Mouse (Mus musculus): ENCODE measurements around the gene Ttc4.

Ttc4 gene

DNA sequence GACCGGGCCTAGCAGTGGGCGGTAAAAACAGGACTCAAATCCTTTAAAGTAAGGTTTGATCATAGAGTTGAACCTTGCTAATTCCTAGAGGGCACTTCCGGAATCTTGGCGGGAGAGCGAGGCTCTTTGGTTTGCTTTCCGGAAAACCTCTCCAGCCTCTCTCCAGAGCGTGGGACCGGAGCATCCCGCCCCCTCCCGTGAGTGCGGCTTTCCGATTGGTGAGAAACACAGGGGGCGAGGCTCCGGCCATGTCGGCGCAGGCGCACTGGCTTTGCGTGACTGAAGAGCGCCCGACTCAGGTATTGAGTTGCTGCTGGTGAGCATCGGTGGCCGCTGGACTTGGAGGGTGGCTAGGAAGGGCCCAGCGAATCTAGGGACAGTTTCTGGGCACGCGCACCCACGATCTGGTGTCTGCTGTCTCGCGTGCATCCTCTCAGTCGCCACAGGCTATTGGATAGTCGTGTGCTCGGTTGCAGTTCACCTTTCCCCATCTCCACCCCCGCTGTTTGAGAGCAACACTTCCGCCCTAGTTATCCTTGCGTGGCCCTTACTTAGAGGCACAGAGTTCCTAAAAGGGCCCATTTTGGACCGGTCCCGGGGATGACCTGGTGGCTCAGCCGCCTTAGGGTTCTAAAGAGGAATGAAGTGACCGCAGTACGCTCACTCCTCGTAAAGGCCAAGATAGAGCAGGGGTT, 27.8 kb downstream of the Ttc4 start, which contains the start of gene Pars2:
Pars2 (plus strand) TSS at position 237 of the 695 bp plus-strand sequence.
- DNase-seq (ENCODE audit: low spot score): peak; percentile 97

DNA sequence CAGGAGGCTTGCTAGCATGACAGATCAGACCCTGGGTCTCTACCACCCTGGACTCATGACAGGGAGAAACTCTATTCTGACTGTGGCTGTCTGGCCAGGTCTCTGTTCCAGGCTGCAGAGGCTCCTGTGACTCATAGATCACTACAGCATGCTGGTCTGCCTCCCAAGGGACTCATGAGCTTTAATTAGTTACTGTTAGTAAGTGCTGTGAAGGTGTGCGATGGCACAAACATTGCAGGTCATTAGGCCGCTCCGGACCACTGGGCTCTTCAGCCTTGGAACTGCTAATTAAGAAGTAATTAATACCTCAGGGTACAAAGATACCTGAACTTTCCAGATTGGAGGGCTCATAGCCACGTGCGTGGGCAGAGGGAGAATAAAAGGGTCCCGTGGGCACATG, 31.6 kb downstream of the Ttc4 start:
- no peak for DNase-seq (ENCODE audit: low spot score)

DNA sequence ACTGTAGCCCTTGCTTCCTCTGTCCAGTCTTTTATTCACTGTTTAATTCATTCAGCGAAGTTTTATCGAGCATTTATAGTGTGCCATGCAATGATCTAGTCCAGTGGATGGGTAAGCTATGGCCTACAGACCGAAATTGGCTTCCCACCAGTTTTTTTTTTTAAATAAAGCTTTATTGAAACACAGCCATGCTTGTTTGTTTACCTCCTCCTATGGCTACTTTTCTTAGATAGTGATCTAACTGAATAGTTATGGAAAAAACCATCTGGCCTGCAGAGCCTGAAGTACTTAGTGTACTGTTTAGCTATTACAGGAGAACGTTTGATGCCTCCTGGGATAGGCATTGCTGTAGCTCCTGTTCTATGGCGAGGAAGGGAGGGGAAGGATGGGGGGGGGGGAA, 32.9 kb downstream of the Ttc4 start:
- DNase-seq (ENCODE audit: low spot score): no peak

- no peak for DNase-seq (ENCODE audit: low spot score)
These were observed 34.5 kb downstream of the Ttc4 start for GRCm38 (mm10) chr4:106644218-106644610.

- DNase-seq (ENCODE audit: low spot score): no peak
These were observed 35.1 kb downstream of the Ttc4 start for GRCm38 (mm10) chr4:106643483-106644217.

DNA sequence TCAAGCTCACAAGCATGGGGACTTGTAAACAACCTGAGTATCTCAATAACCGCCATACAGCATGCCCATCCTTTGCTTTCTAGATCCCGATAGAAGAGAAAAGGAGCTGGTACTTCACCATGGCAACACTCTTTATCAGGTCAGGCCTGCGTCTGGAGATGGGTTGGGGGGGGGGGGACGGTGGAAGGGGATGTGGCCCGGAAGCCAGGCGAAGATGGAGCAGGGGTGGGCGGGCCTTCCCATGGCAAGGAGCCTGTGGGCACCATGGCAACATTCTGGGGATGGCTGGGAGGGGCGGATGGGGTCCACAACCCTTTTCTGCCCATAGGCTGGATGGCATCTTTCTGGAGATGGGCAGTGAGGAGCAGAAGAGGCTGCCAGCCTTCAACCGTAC, 44.7 kb downstream of the Ttc4 start:
- no peak for DNase-seq (ENCODE audit: low spot score)

- no peak for DNase-seq (ENCODE audit: low spot score)
These were observed 45.3 kb downstream of the Ttc4 start for GRCm38 (mm10) chr4:106633281-106634085.

GRCm38 (mm10) chr4:106632313-106632712, 46.4 kb downstream of the Ttc4 start:
- no peak for DNase-seq (ENCODE audit: low spot score)

GRCm38 (mm10) chr4:106630333-106631220, 48.2 kb downstream of the Ttc4 start:
- peak; percentile 44 for DNase-seq (ENCODE audit: low spot score)

DNA sequence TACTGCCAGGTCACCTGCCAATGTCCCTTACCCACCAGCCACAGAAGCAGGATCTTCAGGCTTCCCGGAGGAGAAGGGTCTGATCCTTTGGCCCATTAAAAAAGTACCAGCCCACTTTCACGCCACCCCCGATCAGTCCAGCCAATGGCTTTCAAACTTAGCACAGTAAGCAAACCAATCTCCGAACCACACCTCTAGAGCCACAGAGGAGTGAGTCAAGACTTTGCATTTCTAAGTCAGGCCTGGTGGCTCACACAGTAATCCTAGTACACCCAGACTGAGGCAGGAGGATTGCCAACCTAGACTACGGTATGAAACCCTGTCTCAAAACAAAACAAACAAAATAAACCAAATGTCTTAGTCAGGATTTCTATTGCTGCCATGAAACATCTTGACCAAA, 49.4 kb downstream of the Ttc4 start:
- no peak for DNase-seq (ENCODE audit: low spot score)

GRCm38 (mm10) chr4:106628650-106629360, 49.9 kb downstream of the Ttc4 start:
- DNase-seq (ENCODE audit: low spot score): peak; percentile 34

DNA sequence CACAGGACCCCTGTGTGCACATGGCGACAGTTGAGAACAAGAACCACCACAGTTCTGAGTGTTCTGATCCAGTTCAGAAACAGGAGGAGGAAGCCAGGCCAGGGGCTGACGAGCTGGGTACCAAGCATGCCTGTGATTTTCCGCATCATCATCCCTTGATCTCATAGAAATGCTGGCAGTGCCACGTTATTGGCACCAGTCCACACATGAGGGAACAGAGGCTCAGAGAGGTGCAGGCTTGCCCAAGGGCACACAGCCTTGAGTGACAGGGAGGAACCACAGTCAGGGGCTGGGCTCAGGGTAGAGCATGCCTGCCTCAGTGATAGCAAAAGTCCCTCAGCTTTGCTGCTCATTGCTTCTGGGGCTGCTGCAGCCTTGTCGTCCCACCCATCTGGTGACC, 50.9 kb downstream of the Ttc4 start:
- no peak for DNase-seq (ENCODE audit: low spot score)

GRCm38 (mm10) chr4:106624271-106624670, 54.5 kb downstream of the Ttc4 start:
- DNase-seq (ENCODE audit: low spot score): peak; percentile 43

- no peak for DNase-seq (ENCODE audit: low spot score)
These were observed 56.0 kb downstream of the Ttc4 start for GRCm38 (mm10) chr4:106622712-106623111.

DNA sequence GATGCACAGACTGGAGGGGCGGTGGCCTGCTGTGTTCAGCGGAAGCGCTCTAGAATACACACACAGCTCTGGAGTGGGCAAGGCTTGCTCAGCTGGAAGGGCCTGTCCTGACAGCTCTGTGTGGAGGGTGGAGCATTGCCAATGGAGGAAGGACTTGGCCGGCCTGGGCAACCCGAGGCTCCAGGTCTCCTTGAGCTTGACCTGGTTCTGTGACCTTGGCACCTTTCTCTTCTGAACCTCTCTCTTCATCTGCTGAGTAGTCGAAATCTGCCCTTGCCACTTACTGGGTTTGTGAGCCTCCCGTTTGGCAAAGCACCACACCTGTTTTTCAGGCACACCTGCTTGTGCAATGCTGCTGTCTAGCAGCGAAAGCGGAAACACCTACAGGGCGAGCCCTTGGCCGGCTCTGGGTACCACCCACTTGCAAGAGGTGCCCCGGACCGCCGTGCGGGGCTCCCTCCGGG, 56.7 kb downstream of the Ttc4 start, which contains the start of gene Ttc22:
Ttc22 (plus strand) TSS at position 403 of the 464 bp plus-strand sequence.
- DNase-seq (ENCODE audit: low spot score): peak; percentile 83

DNA sequence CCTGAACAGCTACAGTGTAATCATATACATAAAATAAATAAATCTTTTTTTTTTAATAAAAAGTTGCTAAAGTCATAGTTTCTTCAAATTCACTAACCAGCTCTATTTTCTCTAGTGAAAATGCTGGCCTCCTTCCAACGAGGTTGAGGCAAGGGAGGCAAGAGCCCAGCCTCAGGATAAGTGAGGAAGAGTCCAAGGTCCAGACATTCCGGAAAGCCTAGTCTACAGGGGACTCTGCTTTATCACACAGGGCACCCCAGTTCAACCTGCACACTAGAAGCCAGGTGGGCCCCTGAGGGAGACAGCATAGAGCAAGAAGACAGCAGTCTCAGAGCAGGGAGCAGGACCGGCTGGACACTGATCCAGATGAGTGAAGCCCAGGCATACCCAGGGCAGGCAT, 57.3 kb downstream of the Ttc4 start:
- no peak for DNase-seq (ENCODE audit: low spot score)

- DNase-seq (ENCODE audit: low spot score): no peak
These were observed 59.8 kb downstream of the Ttc4 start for GRCm38 (mm10) chr4:106618898-106619297.

DNA sequence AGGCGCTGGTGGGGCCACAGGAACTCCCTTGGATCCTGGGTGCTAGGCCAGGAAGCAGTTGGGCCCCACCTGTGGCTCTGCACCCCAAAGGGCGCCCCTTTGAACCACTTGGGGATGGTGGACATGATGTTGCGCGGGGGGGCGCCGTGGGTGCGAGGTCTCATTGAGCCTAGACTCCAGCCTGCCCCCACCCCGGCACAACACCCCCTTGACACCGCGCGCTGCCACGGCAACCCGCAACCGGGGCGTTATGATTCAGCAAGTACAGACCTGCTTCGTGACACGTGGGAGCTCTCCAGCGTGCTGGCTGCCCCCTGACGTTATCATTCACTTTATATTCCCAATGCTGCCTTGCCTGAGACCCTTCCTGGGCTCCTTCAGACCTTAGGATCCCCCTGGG, 61.7 kb downstream of the Ttc4 start, which contains the start of gene Lexm:
Lexm (minus strand) TSS at position 186 of the 400 bp plus-strand sequence.
- DNase-seq (ENCODE audit: low spot score): no peak

- DNase-seq (ENCODE audit: low spot score): no peak
These were observed 63.1 kb downstream of the Ttc4 start for GRCm38 (mm10) chr4:106615637-106616036.

GRCm38 (mm10) chr4:106614881-106615280, 63.9 kb downstream of the Ttc4 start:
- no peak for DNase-seq (ENCODE audit: low spot score)
